Mouse (Mus musculus): ENCODE measurements around the gene Gng3. TPM values are rescaled to one million over a fixed set of nuclear protein-coding genes. Genes with fewer than 3 reads are reported as not detected.

Gene Gng3
- total and polyA plus RNA-seq, 3 experiments = 0.15 to 2.5 TPM; not detected in 1

GRCm38 (mm10) chr19:8818801-8819595 lies 20.0 kb downstream of the Gng3 start, which contains the start of gene Ttc9c (continued):
- TF ChIP-seq MAZ (IDR thresholded peaks at IDR 0.05; ENCODE audit: low read depth, low read length) = peak; percentile 48; the same call in 1 of the 2 replicates
- TF ChIP-seq MAX (IDR thresholded peaks at IDR 0.05; ENCODE audit: low read length) = 0 out of 2 replicates have a peak, but pooled peaks have one; percentile 3
- TF ChIP-seq MXI1 (IDR thresholded peaks at IDR 0.05; ENCODE audit: low read depth, low read length) = peak; percentile 27
- no peak for TF ChIP-seq EP300 (IDR thresholded peaks at IDR 0.05; ENCODE audit: low read depth in 1 of 2, low read length in 2 of 2)
- TF ChIP-seq MYB (IDR thresholded peaks at IDR 0.05; ENCODE audit: low read depth, low read length) = 0 out of 2 replicates have a peak, but pooled peaks have one; percentile 11
- peak; percentile 83 for TF ChIP-seq NELFE (IDR thresholded peaks at IDR 0.05; ENCODE audit: low read depth, low read length)
- TF ChIP-seq ETS1 (IDR thresholded peaks at IDR 0.05; ENCODE audit: low read depth, low read length) = peak; percentile 44
- TF ChIP-seq TCF12 (IDR thresholded peaks at IDR 0.05; ENCODE audit: low read depth, low read length) = peak; percentile 50; the same call in 1 of the 2 replicates
- TF ChIP-seq TBP (IDR thresholded peaks at IDR 0.05; ENCODE audit: low read depth, low read length) = peak; percentile 86
- peak; percentile 80 for TF ChIP-seq HCFC1 (IDR thresholded peaks at IDR 0.05; ENCODE audit: low read depth, low read length)
- TF ChIP-seq POLR2A (IDR thresholded peaks at IDR 0.05; ENCODE audit: control insufficient read depth in 1 of 2, insufficient read depth in 1 of 2, low read depth in 1 of 2, low read length in 2 of 2, poor library complexity in 1 of 2) = peak in 1 of 2 experiments; percentile 88; a peak in 2 of 4 replicates
- TF ChIP-seq SMC3 (IDR thresholded peaks at IDR 0.05; ENCODE audit: low read depth, low read length) = no peak
- TF ChIP-seq MAFK (IDR thresholded peaks at IDR 0.05; ENCODE audit: borderline replicate concordance, low read depth, low read length) = no peak
- TF ChIP-seq MEF2A (IDR thresholded peaks at IDR 0.05; ENCODE audit: extremely low read depth, insufficient replicate concordance, low read depth, low read length, poor library complexity, severe bottlenecking) = no peak
- no peak for TF ChIP-seq BHLHE40 (IDR thresholded peaks at IDR 0.05; ENCODE audit: borderline replicate concordance, low read depth, low read length)
- TF ChIP-seq E2F4 (IDR thresholded peaks at IDR 0.05; ENCODE audit: borderline replicate concordance, low read depth, low read length) = no peak
- peak; percentile 94 for TF ChIP-seq SIN3A (IDR thresholded peaks at IDR 0.05; ENCODE audit: low read length)
- no peak; the same call in 1 of the 2 replicates for TF ChIP-seq CHD1 (IDR thresholded peaks at IDR 0.05; ENCODE audit: low read depth, low read length)

- Histone ChIP-seq H3K27ac (ENCODE audit: control insufficient read depth, low read depth, low read length) (peak overlapping the region; percentile 98), H3K9ac (ENCODE audit: control insufficient read depth, low read depth, low read length, poor library complexity, severe bottlenecking) (peak overlapping the region; percentile 88), H3K4me1 (ENCODE audit: control insufficient read depth in 1 of 2, insufficient read depth in 2 of 2, low read length in 2 of 2) (peaks cover 5 to 11% of the 10 kb centered on the region in 2 experiments; a peak in 3 of 4 replicates), H3K27me3 (ENCODE audit: control insufficient read depth in 1 of 2, insufficient read depth in 2 of 2, low read length in 2 of 2) (no peaks in the 10 kb centered on the region), H3K4me3 (ENCODE audit: control insufficient read depth in 1 of 2, insufficient read depth in 1 of 2, low read depth in 2 of 2, low read length in 2 of 2) (peak overlapping the region; percentile 78), H3K79me2 (ENCODE audit: control insufficient read depth, insufficient read depth, low read length, poor library complexity) (peaks cover 51% of the 10 kb centered on the region), H3K9me3 (replicated peaks; ENCODE audit: insufficient read depth, low read length) (no peaks in the 10 kb centered on the region), H3K36me3 (ENCODE audit: control insufficient read depth in 1 of 2, insufficient read depth in 2 of 2, low read length in 2 of 2) (peaks cover 7 to 31% of the 10 kb centered on the region in 2 experiments)
- DNase-seq (ENCODE audit: low read depth, low spot score) = peak; percentile 54
- peak; percentile 23; the same call in 1 of the 2 replicates for TF ChIP-seq ZMIZ1 (IDR thresholded peaks at IDR 0.05; ENCODE audit: low read depth, low read length)
- TF ChIP-seq MAX (IDR thresholded peaks at IDR 0.05; ENCODE audit: low read length) = no peak
These were observed 20.6 kb downstream of the Gng3 start for GRCm38 (mm10) chr19:8818301-8818798.
